Mouse (Mus musculus): ENCODE measurements at regions not wholly inside any gene's neighbourhood (a gene's known extent, or its start where the extent isn't known, plus 50 kb on each side); places are given as distances from the start of the nearest gene placed in this dataset.
A peak's percentile ranks its signal among the peaks of the same experiment; 100 is the strongest.

DNA sequence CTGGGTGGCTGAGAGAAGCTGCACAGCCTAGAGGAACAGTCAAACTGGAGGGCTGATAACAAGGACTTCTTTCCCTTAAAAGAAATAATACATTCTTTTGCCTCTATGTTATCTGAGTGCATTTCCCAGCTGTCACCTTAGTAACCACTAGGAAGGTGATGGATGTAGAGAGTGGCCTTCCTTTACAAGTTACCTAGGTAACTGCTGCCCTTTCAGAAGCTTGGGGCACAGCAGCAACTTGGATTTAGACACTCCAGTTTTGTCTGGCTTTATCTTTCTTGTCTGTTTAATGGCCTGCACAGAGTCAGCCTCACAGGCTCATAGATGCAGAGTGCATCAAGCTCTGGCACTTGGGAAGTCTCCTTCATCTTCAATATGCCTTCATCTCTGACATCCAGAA is 101.4 kb upstream of the Shh start:
- DNase-seq, result no peak

DNA sequence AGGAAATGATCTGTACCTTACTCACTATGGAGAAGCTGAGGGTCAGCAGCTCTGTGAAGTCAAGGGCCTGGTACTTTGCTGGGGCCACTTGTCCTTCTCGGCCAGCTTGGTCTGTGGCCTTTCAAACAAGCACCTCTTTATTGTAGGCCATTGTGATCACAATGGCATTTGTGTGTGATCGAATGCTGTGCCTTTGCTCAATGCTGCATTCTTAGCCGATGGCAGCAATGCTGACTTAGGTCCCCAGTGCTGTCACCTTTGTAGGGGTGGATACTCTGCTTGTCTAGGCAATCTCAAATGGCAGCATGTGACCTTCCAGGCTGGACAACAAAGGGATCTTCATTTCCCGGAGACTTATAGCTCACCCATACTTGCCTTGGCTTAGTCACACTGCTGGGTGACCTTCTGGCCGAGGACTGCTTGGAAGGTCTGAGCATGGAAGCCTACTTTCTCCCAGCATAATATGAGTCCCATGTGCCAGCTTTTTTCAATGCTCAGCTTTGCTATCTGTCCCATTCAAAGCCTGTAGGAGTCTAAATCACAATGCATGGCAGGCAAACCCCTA is 100.4 kb upstream of the Shh start:
- intact Hi-C loops (cut with DNase I), result no loop called here
- no peak for DNase-seq

More for the DNA sequence above, 101.4 kb upstream of the Shh start:
- intact Hi-C loops (cut with DNase I), result no loop called here

DNA sequence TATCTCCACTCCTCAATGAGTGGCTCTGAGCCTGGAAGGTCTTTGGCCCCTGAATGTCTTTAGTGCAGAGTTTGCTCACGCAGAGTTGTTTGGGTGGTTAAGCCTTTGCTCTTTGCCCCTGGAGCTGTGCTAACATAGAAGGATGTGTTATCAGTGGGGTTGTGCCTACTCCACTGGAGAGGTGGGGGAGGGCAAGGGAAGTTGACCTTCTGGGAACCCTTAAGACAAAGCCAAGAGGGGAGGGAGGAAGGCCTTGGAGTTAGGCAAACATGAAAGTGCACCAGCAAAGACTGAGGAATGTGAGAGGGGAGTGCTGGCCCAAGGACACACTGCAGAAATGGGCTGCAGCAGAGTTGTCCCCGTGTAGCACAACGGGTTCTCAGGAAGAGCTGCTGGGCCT is 96.3 kb upstream of the Shh start:
- intact Hi-C loops (cut with DNase I), result no loop called here
- no peak for DNase-seq

- DNase-seq, result no peak
- intact Hi-C loops (cut with DNase I), result no loop called here
These were observed 95.9 kb upstream of the Shh start for GRCm38 (mm10) chr5:28562917-28563316.

- no peak for DNase-seq
- intact Hi-C loops (cut with DNase I), result no loop called here
These were observed 86.5 kb upstream of the Shh start for GRCm38 (mm10) chr5:28553543-28553942.

DNA sequence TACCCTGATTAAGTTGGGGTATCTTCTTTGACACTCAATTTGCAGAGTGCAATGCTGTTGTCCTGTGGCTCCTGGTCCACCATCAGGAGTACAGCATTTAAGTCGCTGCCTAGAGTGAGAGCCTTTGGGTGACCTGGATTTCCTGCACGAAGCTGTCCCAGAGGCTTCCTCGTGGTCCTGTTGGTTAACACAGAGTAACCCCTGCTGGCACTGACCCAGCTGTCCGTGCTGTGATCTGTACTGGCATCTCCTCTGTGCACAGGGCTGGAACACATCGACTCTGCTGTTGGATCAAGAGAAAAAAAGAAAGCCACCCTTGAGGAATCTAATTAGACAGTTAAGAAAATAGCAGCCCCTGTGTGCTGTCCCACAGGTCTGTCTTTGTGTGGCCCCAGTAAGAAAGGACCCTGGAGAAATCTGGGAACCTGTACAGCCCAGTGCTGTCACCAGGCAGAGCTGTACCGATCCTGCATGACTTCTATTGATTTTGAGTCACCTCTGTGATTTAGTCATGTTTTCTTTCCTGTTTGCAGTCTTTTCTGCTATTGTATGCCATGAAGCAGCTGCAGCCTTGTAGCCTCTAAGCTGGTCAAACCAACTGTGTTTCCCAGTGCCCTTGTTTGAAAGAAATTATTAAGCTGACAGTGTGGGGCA is 63.3 kb upstream of the Shh start:
- intact Hi-C loops (cut with DNase I), result no loop called here
- DNase-seq, result no peak

DNA sequence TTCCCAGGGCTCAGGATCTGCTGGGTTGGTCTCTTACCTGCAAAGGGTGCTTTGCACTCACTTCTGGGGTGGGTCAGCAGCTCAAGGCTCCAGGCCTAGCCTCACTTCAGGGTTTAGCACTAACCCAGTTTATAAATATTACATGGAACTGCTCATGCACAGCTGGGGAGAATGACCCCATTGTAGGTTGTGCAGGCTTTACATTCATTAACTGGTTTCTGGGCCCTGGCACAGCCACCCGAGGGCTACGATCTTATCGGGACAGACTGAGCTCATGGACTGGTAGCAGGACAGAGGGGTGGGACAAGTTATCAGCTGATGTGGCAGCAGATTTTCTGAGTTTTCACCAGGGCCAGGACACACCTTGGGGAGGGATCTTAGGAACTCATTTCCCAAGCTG is 59.4 kb upstream of the Shh start:
- intact Hi-C loops (cut with DNase I), result no loop called here
- DNase-seq, result no peak

DNA sequence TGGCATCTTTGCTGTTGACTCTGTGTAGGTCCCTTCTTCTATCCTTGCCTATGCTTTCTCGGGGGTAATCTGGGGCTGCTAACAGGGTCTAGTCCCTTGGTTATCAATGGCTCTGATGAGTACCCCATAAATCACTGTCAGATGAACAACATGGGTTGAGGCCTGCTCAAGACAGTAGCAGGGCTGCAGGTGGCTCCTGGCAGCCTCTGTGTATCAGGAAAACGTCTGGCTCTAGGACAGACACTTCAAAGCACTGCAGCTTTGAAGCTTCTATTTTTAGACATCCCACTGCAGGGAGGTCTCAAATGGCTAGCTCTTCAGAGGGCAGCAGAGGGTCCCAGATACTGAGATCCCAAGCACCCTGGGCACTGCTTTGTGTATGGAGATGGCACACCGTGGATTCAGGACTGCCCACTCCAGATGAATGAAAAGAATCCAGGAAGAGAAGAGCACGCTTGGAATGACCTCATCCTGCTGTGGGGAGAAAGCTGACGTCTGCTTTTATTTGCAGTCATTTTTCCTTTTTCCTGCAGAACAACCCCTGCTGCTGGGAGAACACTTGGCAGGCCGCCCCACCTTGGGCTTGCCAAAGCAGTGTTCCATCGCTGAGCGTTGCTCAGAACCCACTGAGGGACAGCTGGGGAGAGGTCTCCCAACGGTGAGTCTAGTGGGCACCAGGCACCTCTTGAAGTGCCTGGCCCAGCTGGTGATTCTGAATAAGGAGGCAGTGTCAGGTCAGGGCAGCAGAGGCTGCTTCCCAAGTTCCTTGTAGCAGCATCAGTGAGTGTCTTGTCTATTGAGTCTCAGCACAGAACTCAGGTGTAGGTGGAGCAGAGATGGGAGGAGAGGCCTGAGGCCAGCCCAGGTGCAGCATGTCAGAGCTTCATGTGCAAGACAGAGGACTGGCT is 54.0 kb upstream of the Shh start:
- intact Hi-C loops (cut with DNase I), result no loop called here
- DNase-seq, result peak in 1 of 2 experiments; percentile 36

DNA sequence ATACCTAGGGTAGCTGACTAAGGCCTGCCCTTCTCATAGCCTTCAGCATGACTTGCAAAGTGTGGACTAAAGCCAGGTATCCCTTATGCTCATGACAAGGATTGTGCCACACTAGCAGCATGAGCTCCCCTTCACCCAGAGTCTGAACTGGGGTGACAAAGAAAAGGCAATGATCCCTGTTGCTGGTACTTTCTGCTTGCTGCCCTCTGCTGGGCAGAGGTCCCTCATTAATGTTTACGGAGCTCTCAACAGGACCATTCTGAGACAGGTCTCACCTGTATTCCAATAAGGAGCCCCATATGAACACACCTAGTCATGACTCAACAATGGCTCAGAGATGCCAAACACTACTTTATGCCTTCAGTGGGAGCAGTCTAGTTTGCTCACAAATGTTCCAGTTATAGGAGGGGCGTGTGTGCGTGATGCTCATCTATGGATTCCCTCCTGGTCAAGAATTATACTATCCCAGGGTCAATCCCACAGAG is 52.0 kb upstream of the Shh start:
- no peak for DNase-seq
- intact Hi-C loops (cut with DNase I), result loop anchor here (1.0 kb wide), 1 partner anchor 17 kb away; no protein-coding TSS in a partner anchor

All from heart, postnatal 36 days (tissue).